Mouse (Mus musculus) CH12.LX (cell line): ENCODE results near the gene Med25.

ENCODE experiments used
- CTCF ChIP-seq, 2 experiments: IDR thresholded peaks in 1 of 2; conservative IDR thresholded peaks in 1 of 2; 2 replicates each; pipeline ENCODE4 v1.5.1; 2011 to 2012; ENCODE audit warnings: low read depth in 2 of 2, low read length in 2 of 2, improper control_type of control experiment in 1 of 2, inconsistent platforms in 1 of 2, mild to moderate bottlenecking in 1 of 2, moderate library complexity in 1 of 2
- MYC ChIP-seq: IDR thresholded peaks from 2 replicates; pipeline ENCODE4 v1.6.1; 2011; ENCODE audit warnings: low read depth, mild to moderate bottlenecking, improper control_type of control experiment, low read length

GRCm38 (mm10) chr7:44850146-44850545 is 42.4 kb downstream of the Med25 start:
- TF ChIP-seq CTCF (conservative IDR thresholded peaks at IDR 0.05 in 1 of 2, IDR thresholded peaks at IDR 0.05 in 1 of 2; ENCODE audit: low read depth in 2 of 2, low read length in 2 of 2) (no peak), MYC (no peak)
